Mouse (Mus musculus): ENCODE measurements around the gene Cenpe.
"Not testable (repeated sequence)": the region's sequence is repeated elsewhere in the genome, so short reads cannot be mapped to it uniquely, and the experiment has no call there.

Cenpe gene

DNA sequence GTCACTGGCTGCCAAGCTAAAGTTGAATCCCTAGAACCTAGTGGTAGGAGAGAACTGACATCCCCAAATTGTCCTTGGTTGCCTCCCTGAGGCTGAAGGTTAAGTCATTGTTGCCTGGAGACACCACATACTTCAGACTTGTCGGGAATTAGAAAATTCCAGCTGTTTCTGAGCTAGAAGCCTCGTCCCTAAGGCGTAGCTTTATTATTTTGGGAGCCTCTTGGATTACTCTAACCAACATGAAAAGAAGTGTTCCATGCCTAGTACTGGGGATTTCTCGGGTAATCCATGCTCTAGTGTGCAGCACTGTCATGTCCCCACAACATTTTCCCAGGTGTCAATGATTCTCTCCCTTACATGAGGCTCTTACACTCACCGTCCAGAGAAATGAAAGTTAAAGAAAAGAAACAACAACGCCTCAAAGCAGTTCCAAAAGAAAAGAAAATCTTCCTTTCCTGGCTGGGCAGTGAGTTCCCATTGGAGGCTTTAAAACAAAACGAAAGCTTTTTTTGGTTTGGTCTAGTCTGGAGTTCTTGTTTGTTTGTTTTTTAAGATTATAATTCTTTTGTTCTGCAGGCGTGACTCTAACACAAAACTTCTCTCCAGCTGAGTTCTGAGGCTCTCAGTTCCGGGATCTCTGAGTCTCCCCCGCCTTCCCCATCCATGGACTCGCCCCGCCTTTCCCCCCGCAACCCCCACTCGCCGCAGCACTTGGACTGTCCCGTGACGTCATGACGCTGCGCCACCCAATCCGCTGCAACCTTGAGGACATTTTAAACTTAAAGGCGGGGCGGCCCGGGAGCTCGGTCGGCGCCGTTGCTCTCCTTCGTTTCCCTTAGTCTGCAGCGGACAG lies at the start of gene Cenpe:
Cenpe (plus strand) TSS at position 733 of the 853 bp plus-strand sequence.
- DNase-seq (ENCODE audit: low spot score in 2 of 2): peak; percentile 59 to 81

DNA sequence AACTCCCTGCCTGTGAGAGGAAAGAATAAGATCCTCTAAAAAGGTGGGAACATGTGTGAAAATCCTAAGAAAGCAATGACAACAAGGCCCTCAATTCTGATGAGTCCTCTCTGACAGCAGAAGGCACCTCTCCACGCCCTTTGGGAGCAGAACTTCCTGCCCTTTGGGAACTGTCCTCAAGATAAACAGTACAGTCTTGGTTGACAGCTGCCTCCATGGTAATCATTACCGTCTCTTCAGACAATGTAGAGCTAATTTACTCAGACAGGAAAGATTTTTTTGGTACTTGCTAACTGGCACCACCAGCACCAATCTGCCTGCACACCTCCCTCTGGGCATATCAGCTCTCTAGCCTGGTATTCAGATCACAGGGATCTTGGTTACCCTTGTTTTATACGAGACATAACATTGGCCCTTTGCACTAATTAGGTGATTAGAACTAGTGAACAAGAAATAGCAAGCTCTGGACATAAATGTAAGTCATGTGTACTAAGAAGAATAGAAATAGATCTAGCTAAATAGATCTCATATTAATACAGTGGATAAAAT lies 40.4 kb upstream of the Cenpe start:
- no peak for DNase-seq (ENCODE audit: low spot score in 2 of 2)

DNA sequence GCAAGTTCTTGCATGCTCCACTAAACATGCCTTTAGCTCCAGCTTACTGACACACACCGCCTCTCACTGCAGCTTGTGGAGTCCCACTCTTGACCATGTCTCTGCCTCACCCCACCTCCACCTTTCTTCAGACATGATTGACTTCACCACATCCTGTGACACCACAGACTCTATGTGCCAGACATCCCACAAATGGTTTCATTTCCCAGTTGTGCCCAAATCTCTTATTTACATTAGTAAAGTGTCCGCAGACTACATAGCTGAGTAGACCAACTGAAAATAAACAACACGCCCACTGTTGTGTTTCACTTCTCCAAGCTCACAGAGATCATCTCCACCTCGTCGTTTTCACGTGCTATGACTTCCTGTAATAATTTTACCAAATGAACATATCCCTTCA lies 20.5 kb upstream of the Cenpe start:
- DNase-seq (ENCODE audit: low spot score in 2 of 2): no peak

DNA sequence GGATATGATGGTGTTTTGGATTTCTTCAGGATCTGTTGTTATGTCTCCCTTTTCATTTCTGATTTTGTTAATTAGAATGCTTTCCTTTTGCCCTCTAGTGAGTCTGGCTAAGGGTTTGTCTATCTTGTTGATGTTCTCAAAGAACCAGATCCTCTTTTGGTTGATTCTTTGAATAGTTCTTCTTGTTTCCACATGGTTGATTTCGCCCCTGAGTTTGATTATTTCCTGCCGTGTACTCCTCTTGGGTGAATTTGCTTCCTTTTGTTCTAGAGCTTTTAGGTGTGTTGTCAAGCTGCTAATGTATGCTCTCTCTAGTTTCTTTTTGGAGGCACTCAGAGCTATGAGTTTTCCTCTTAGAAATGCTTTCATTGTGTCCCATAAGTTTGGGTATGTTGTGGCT lies 14.3 kb upstream of the Cenpe start:
- not testable (repeated sequence) for DNase-seq (ENCODE audit: low spot score in 2 of 2)

DNA sequence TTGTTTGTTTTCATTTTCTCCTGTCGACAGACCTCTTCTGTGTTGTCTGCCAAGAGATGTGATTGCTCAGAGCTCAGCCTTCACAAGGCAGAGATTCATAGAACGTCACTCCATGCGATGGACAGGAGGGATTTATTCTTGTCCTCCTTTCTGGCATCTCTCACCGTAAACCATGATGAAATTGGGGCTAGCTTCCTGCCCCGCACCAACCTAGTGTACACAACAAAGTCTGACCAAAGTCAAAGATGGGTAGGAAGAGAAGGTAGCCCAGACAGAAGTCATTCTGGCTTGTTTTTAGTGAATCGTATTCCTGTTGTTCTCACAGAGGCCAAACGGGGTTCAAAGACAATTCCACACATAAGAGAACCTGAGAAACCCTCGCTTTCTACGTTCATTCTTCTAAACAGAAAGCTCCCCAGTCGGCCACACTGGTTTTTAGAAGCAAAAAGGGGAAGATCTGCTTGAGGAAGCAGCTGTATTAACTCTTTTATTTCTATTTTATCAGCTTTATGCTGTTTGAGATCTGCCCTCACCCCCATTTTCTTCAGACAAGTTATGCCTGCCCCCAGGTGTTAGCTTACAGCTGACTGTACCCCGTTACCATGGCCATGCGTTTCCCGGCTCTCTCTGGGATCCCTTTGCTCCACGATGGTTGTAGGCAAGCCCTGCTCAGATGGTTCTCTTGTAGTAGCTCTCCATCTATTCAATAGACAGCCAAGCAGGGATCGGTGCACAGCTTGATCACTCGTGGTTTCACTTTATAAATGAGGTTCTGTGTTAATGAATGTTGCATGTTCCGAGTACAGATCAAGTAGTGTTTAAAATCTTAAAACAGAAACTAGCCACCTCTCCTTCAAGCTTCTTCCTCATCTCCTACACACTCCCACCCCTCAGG lies 11.7 kb upstream of the Cenpe start:
- no peak for DNase-seq (ENCODE audit: low spot score in 2 of 2)

DNA sequence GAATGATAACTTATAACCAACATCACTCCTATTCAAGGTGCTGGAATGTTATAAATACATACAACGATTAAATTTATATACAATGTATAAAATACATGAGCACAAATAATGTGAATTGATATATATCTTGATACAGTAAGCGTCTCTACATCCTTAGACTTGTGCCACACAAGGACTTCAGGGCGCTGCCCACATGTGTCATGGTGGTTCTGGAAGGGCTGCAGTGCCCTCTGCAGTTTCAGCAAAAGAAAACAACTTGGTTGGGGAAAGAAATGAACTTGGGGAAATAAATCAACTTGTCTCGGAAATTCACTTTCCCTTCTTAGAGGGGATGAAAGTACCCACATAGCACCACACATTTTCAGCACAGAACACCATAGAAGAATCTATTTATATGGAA lies 5.7 kb upstream of the Cenpe start:
- peak in 1 of 2 experiments; percentile 16 for DNase-seq (ENCODE audit: low spot score in 2 of 2)

DNA sequence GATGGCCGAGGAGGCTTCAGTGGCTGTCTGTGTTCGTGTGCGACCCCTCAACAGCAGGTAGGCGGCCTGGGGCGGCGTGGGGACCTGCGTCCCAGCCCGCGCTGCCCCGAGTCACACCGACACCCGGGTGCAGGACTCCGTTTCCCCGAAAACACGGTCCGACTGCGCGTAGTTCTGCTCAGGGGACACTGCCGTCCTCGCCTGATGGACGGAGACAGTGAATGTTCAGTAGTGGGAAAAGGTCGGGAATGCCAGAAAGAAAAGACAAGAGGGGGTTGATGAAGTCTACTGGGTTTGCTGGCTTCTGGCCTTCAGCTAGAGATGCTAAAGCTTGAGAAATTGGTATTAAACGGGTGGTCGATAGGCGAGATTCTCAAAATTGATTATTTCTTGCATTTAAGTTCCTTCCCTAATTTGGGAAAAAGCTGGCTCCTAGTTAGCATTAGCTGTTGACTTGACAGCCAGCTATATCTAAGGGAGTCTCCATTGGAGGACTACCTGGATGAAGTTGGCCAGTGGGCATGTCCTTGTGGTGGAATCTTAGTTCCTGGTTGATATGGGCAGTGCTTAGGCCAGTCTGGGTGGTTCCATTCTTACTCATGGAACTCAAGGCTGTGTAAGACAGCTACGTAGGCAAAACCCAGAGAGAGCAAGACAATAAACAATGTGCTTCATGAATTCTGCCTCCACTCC lies 467 bp downstream of the Cenpe start:
- peak in 1 of 2 experiments; percentile 5 for DNase-seq (ENCODE audit: low spot score in 2 of 2)

DNA sequence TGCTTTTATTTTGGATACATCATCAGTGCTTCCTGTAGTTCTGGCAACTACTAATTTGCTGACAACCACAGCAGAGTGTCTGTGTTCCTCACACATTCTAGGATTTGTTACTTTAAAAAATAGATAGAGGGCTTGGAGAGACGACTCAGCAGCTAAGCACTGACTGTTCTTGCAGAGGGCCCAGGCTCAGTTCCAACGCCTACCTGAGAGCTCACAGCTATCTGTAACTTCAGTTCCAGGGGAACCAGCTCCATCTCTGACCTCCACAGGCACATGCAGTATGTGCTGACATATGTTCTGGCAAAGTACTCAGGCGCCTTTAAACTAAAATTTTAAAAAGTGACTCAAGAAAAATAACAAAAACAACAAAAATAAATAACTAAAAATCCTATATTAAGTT lies 19.7 kb downstream of the Cenpe start:
- no peak for DNase-seq (ENCODE audit: low spot score in 2 of 2)

DNA sequence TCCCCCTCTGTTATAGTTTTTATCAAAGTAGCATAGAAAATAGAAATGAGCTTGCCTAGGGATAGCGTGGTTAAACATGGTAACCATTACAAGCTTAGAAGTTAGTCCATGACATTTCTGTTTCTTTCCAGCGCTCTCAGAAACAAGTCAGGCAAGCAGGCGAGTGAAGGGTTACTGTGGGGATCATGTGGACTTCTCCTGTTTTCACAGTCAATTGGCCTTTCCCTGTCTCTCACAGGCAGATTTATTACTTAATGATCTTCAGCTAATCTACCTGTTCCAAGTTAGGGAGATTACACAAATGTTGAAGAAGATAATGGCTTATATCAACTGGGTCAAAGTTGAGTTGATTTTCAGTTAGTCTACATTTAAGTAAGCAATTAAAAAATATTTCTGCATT lies 20.1 kb downstream of the Cenpe start:
- no peak for DNase-seq (ENCODE audit: low spot score in 2 of 2)

DNA sequence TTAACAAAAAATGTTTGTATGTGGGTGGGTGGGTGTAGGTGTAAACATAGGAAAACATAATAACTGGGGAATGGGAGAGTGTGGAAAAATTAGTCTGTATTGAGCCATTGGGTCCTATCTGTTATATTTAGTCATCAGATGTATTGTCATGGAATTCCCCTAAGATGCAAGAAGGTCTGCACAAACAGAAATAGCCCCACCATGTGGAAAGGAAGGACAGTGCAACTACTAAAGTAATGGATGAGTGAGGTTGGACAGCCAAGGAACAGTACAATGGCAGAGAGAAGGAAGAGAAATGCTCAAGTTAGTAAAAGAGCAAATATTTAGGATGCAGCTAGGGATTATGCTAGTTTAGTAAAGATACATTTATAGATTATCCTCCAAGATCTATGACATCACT lies 33.4 kb downstream of the Cenpe start:
- DNase-seq (ENCODE audit: low spot score in 2 of 2): no peak

DNA sequence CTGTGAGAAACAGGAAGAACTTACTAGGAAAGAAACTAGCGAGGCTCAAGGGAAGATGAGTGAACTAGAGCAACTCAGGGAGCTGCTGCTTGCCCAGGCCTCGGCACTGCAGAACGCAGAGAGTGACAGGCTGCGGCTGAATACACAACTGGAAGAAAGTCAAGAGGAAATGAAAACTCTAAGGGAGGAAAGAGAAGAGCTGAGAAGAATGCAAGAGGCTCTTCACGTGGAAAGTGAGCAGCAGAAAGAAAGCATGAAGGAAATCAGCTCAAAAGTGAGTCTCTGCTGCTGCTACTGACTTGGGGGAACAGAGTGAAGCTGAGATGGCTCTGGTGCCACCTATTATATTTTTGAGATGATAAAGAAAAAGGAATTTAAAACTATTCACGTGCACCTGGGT lies 34.5 kb downstream of the Cenpe start:
- DNase-seq (ENCODE audit: low spot score in 2 of 2): no peak

DNA sequence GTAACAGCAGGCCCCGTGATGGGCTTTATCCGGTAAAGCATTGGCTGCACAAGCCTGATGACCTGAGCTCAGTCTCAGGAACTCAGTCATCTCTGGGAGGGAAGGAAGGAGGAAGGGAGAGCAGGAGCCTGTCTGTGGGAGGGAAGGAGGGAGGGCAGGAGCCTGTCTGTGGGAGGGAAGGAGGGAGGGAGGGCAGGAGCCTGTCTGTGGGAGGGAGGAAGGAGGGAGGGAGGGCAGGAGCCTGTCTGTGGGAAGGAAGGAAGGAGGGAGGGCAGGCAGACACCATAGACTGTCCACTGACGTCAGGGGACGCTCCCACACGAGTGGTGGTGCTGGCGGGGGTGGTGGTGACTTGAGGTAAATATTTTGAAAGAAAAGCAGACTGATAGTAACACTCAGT lies 36.8 kb downstream of the Cenpe start:
- no peak for DNase-seq (ENCODE audit: low spot score in 2 of 2)

DNA sequence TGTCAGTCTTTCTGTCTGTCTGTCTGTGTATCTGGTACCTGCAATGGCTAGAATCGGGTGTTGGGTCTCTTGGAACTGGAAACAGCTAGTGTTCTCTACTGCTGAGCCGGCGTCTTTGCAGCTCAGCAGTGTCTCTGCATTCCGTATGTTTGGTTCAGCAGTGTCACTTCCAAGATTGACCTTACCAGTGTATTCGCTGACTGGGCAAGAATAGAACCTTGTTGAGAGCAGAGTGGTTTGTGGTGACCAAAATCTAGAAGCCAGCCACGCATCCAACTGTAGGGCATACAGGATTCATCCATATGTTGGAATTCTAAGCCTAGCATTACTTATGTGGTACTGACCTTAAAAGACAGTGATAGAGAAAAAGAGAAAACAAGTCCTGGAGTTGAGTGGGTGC lies 39.5 kb downstream of the Cenpe start:
- DNase-seq (ENCODE audit: low spot score in 2 of 2): no peak

DNA sequence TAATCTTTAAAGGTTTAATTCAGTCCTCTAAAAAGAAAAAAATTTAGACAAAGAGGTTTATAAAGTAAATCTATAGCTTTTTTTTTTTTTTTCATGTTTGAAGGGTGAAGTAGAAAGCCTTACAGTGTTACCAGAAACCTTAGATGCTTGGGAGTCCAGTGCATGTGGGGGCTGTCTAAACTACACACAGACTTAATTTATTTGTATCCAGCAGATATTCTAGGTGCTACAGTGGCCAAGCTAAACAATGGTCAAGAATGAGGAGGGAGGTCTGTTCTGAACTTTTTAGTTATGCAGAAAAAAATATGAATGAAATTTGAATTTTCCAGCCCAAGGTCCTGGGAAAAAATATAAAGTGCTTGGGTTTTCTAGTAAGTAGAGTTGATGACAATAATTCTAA lies 42.4 kb downstream of the Cenpe start:
- no peak for DNase-seq (ENCODE audit: low spot score in 2 of 2)

DNA sequence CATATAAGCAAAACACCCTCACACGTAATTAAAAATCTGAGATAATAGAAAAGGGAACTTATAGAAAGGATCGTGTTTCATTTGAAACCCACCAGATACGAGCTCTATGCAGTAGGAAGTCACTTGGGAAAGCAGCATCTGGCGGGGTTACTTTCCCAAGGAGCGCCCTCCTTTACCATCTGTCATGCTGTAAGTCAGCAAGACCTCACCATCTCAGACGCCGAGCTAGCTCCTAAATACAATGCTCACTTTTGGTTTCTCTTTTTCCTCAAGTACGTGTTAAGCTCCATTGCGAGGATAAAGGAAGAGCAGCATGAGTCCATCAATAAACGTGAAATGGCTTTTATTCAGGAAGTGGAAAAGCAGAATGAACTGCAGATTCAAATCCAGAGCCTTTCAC lies 46.6 kb downstream of the Cenpe start:
- DNase-seq (ENCODE audit: low spot score in 2 of 2): no peak

DNA sequence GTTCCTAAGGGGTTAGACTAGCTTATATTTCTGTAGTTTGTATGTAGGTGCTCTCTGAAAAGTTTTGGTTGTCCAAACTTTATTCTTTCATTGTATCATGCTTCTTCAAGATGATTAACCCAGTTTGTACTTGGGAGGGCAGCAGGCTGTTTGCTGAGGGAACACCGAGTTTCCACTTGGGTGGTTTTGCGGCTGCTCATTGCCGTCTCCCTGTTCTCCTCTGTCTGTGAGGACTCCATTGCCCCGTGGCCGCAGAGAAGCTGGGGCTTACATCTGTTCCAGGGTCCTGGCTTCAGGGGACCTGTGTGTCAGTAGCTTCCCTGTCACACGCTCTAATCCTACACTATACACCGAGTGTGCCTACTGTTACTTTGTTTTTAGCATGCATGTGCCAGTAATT lies 47.9 kb downstream of the Cenpe start:
- DNase-seq (ENCODE audit: low spot score in 2 of 2): no peak

DNA sequence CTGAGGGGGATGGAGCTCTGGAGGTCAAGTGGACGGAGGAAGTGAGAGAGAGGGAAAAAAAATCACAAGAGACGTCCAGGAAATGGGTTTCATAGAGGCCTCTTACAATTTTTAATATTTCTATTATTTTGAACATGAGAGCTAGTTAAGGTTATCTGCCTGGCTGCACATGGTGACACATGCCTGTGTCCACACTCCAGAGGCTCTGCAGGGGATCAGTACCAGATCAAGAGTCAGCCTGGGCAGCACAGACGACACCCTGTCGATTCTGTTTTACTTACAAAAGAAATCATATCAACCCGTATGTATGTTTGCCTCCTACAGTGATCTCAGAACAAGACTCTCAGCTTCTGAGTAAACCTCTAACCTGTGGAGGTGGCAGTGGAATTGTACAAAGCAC lies 56.3 kb downstream of the Cenpe start:
- no peak for DNase-seq (ENCODE audit: low spot score in 2 of 2)

DNA sequence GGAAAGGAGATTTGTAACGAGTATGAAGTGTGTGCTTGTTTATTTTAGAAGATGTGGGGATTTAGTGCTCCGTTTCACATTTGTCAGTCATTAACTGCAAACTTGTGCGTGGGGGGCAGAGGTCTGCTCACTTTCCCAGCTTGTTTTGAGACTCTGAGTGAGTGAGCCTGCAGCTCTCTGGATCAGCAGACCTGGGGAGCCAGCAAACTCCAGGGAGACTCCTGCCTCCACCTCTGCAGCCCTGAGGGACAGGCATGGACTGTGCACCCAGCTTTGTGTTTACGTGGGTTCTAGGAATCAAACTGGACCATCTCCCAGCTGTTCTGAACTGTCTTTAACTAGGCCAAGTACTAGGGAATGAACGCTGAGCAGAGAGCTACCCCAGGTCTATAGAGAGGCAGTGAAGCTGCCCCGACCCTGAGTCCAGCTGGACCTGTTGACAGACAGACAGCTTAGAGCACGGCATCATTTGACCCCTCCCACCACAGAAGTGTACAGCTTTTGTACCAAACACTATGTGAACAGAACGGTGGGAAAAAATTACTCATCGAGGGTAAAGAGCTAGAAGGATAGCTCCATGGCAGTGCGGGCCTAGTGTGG lies 57.2 kb downstream of the Cenpe start:
- DNase-seq (ENCODE audit: low spot score in 2 of 2): no peak

DNA sequence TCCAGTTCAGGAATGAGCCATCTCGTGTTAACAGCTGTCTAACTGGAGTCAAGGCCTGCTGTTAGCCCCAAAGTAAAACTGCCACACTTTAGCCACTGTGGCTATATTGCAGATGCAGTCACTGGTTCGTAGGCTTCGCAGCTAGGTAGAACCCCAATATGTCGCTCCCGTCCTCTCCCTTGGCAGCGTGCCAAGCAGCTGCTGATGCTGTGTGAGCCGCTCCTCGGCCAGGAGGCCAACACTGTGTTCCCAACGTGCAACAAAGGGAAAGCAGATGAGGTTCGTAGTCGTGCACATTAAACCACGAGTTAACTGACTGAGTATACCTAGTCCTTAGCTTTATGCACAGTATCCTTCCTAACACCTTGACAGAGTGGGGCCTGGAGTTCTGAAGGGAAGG lies 60.3 kb downstream of the Cenpe start:
- DNase-seq (ENCODE audit: low spot score in 2 of 2): no peak

DNA sequence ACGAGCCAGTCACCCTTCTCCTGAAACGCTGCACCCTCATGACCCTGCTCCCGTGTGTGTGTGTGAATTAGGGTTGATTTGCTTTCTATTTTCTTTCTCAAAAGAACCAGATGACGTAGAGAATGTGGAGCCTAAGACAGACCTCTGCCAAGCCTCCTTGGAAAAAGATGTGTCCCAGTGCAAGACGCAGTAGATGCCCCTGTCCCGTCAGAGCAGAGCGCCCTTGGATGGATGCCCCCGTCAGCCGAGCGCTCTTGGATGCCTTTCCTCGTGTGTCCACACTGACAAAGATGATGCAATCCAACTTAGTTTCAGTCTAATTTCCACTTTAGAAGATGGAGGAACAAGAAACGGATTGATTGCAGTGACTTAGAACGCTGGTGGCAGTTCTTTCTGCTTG lies 60.7 kb downstream of the Cenpe start:
- no peak for DNase-seq (ENCODE audit: low spot score in 2 of 2)

DNA sequence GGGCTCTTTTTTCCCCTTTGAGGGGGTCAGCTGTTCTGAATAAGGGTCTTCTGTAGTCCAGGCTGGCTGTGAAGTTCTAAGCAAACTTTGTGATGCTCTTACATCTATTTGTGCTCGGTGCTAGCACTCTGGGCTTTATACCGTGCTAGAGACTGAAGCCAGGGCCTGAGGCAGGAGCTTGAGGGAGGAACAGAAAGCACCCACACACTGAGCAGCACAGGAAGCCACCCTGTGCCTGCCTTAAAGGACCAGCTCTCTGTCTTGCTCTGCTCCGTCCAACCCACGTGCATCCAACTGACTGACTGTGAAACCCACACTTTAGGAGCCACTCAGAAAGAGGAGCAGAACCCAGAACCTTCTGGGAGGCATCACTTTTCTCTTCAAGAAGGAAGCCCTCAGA lies 67.8 kb downstream of the Cenpe start:
- no peak for DNase-seq (ENCODE audit: low spot score in 2 of 2)

Measured in frontal cortex, postnatal 14 days (tissue).